Mouse (Mus musculus) layer of hippocampus, adult 18-20 months (tissue): ENCODE data around the gene Cd248. TPM values are rescaled to one million over a fixed set of nuclear protein-coding genes. Genes with fewer than 3 reads are reported as not detected.

Experiments used
- DNase-seq, 2 experiments: peaks; one replicate each; pipeline ENCODE4 v3.0.0; 2022; ENCODE audit warnings: low spot score in 2 of 2
- total RNA-seq, 2 experiments: library from RNA; stranded (reverse); gene quantifications; 2 replicates each; pipeline ENCODE4 v1.2.3; 2021

The Cd248 gene
- total RNA-seq, 2 experiments from 2014 or later, result 1.7 to 1.8 TPM

- no peak for DNase-seq
These were observed 16.4 kb upstream of the Cd248 start for GRCm38 (mm10) chr19:5051515-5051914.

- peak; percentile 55 to 65 for DNase-seq
These were observed 15.6 kb upstream of the Cd248 start for GRCm38 (mm10) chr19:5052166-5052822.

- no peak for DNase-seq
These were observed 15.0 kb upstream of the Cd248 start for GRCm38 (mm10) chr19:5052853-5053252.

GRCm38 (mm10) chr19:5053909-5054308 is 14.0 kb upstream of the Cd248 start:
- no peak for DNase-seq

- no peak for DNase-seq
These were observed 11.6 kb upstream of the Cd248 start for GRCm38 (mm10) chr19:5056251-5056650.

GRCm38 (mm10) chr19:5057876-5058775 is 9.8 kb upstream of the Cd248 start:
- no peak for DNase-seq

- no peak for DNase-seq
These were observed 8.8 kb upstream of the Cd248 start for GRCm38 (mm10) chr19:5058801-5059771.

- no peak for DNase-seq
These were observed 7.2 kb upstream of the Cd248 start for GRCm38 (mm10) chr19:5060365-5061330.

GRCm38 (mm10) chr19:5062041-5062440 is 5.8 kb upstream of the Cd248 start:
- no peak for DNase-seq

GRCm38 (mm10) chr19:5062446-5062845 is 5.4 kb upstream of the Cd248 start:
- DNase-seq, result no peak

- DNase-seq, result no peak
These were observed 2.8 kb upstream of the Cd248 start for GRCm38 (mm10) chr19:5065104-5065503.

GRCm38 (mm10) chr19:5067040-5067799 is 658 bp upstream of the Cd248 start:
- no peak for DNase-seq

- DNase-seq, result no peak
These were observed 824 bp downstream of the Cd248 start for GRCm38 (mm10) chr19:5068570-5069234.

GRCm38 (mm10) chr19:5069486-5069885 is 1.6 kb downstream of the Cd248 start:
- no peak for DNase-seq

GRCm38 (mm10) chr19:5069978-5070377 is 2.1 kb downstream of the Cd248 start:
- DNase-seq, result no peak

- DNase-seq, result no peak
These were observed 3.2 kb downstream of the Cd248 start for GRCm38 (mm10) chr19:5071077-5071476.

GRCm38 (mm10) chr19:5071545-5072369 is 3.9 kb downstream of the Cd248 start:
- DNase-seq, result peak in 1 of 2 experiments; percentile 48
